Mouse (Mus musculus) MEL (cell line): Measurements from ENCODE around the gene Ptchd3. TPM values are rescaled to one million over a fixed set of nuclear protein-coding genes. Genes with fewer than 3 reads are reported as not detected.

Source experiments
- DNase-seq: peaks from one replicate; pipeline ENCODE4 v3.0.0; 2011; ENCODE audit warnings: low read depth, low spot score
- H3K27ac ChIP-seq: 2 replicates; pipeline ENCODE4 v1.5.1; 2012; ENCODE audit warnings: low read depth, mild to moderate bottlenecking, control low read depth, low read length, moderate library complexity; ENCODE audit not compliant: control insufficient read depth
- H3K27me3 ChIP-seq, 2 experiments: fragments of 150-350 bp in 1 of 2; sonication (generic) in 1 of 2; 2 replicates each; pipeline ENCODE4 v1.6.1; 2012; ENCODE audit warnings: low read length in 2 of 2, mild to moderate bottlenecking in 2 of 2, improper control_type of control experiment in 1 of 2, moderate library complexity in 1 of 2; ENCODE audit not compliant: insufficient read depth in 2 of 2, control insufficient read depth in 1 of 2
- H3K36me3 ChIP-seq, 2 experiments: 2 replicates each; pipeline ENCODE4 v1.6.1; 2012 to 2014; ENCODE audit warnings: low read length in 2 of 2, improper control_type of control experiment in 1 of 2, inconsistent platforms in 1 of 2, mild to moderate bottlenecking in 1 of 2; ENCODE audit not compliant: insufficient read depth in 2 of 2, control insufficient read depth in 1 of 2
- H3K4me1 ChIP-seq, 2 experiments: fragments of 150-350 bp in 1 of 2; sonication (generic) in 1 of 2; 2 replicates each; pipeline ENCODE4 v1.6.1; 2012; ENCODE audit warnings: low read length in 2 of 2, improper control_type of control experiment in 1 of 2, mild to moderate bottlenecking in 1 of 2; ENCODE audit not compliant: insufficient read depth in 2 of 2, control insufficient read depth in 1 of 2
- H3K4me3 ChIP-seq, 2 experiments: fragments of 150-350 bp in 1 of 2; sonication (generic) in 1 of 2; 2 replicates each; pipeline ENCODE4 v1.5.1; 2012; ENCODE audit warnings: low read depth in 2 of 2, low read length in 2 of 2, mild to moderate bottlenecking in 2 of 2, moderate library complexity in 2 of 2, control low read depth in 1 of 2, improper control_type of control experiment in 1 of 2; ENCODE audit not compliant: control insufficient read depth in 1 of 2, insufficient read depth in 1 of 2
- H3K79me2 ChIP-seq: 2 replicates; pipeline ENCODE4 v1.6.1; 2012; ENCODE audit warnings: mild to moderate bottlenecking, low read length, moderate library complexity; ENCODE audit not compliant: control insufficient read depth, poor library complexity, insufficient read depth
- H3K9ac ChIP-seq: 2 replicates; pipeline ENCODE4 v1.6.1; 2012; ENCODE audit warnings: low read depth, mild to moderate bottlenecking, control low read depth, low read length, moderate library complexity; ENCODE audit not compliant: control insufficient read depth, poor library complexity, severe bottlenecking
- H3K9me3 ChIP-seq: fragments of 150-350 bp; sonication (generic); replicated peaks from 2 replicates; pipeline ENCODE4 v1.6.1; 2012; ENCODE audit warnings: mild to moderate bottlenecking, low read length, improper control_type of control experiment, moderate library complexity; ENCODE audit not compliant: insufficient read depth
- CHD1 ChIP-seq: IDR thresholded peaks from 2 replicates; pipeline ENCODE4 v1.6.1; 2012; ENCODE audit warnings: low read depth, mild to moderate bottlenecking, inconsistent platforms, low read length, improper control_type of control experiment
- CTCF ChIP-seq, 3 experiments: IDR thresholded peaks in 2 of 3; conservative IDR thresholded peaks in 1 of 3; 2 replicates each; pipeline ENCODE4 v1.5.1; 2011 to 2012; ENCODE audit warnings: low read length in 3 of 3, low read depth in 2 of 3, mild to moderate bottlenecking in 2 of 3, improper control_type of control experiment in 1 of 3, inconsistent platforms in 1 of 3, mixed read lengths in 1 of 3, moderate library complexity in 1 of 3; ENCODE audit not compliant: control insufficient read depth in 1 of 3, insufficient read depth in 1 of 3, poor library complexity in 1 of 3, severe bottlenecking in 1 of 3
- E2F4 ChIP-seq: IDR thresholded peaks from 2 replicates; pipeline ENCODE4 v1.6.1; 2011; ENCODE audit warnings: low read depth, low read length, improper control_type of control experiment, borderline replicate concordance
- GABPA ChIP-seq: IDR thresholded peaks from 2 replicates; pipeline ENCODE4 v1.6.1; 2012; ENCODE audit warnings: low read depth, mild to moderate bottlenecking, inconsistent platforms, low read length, improper control_type of control experiment, moderate library complexity
- GATA1 ChIP-seq: IDR thresholded peaks from 2 replicates; pipeline ENCODE4 v1.6.1; 2011; ENCODE audit warnings: low read depth, low read length, improper control_type of control experiment
- KAT2A ChIP-seq: conservative IDR thresholded peaks from 2 replicates; pipeline ENCODE4 v1.6.1; 2012; ENCODE audit warnings: low read depth, low read length, improper control_type of control experiment, inconsistent platforms
- MAFK ChIP-seq: IDR thresholded peaks from 2 replicates; pipeline ENCODE4 v1.6.1; 2011; ENCODE audit warnings: low read depth, mild to moderate bottlenecking, low read length, improper control_type of control experiment, borderline replicate concordance
- MAZ ChIP-seq: IDR thresholded peaks from 2 replicates; pipeline ENCODE4 v1.6.1; 2012; ENCODE audit warnings: low read depth, mild to moderate bottlenecking, inconsistent platforms, low read length, improper control_type of control experiment
- MEF2A ChIP-seq: IDR thresholded peaks from 2 replicates; pipeline ENCODE4 v1.6.1; 2014; ENCODE audit warnings: low read depth, mild to moderate bottlenecking, inconsistent platforms, low read length, improper control_type of control experiment; ENCODE audit not compliant: poor library complexity, insufficient replicate concordance, severe bottlenecking; ENCODE audit errors: extremely low read depth
- MYB ChIP-seq: IDR thresholded peaks from 2 replicates; pipeline ENCODE4 v1.6.1; 2011; ENCODE audit warnings: mild to moderate bottlenecking, low read depth, low read length, improper control_type of control experiment
- MYC ChIP-seq: IDR thresholded peaks from 2 replicates; pipeline ENCODE4 v1.6.1; 2011; ENCODE audit warnings: low read depth, mild to moderate bottlenecking, low read length, improper control_type of control experiment, moderate library complexity
- NRF1 ChIP-seq: IDR thresholded peaks from 2 replicates; pipeline ENCODE4 v1.6.1; 2014; ENCODE audit warnings: low read depth, mild to moderate bottlenecking, inconsistent platforms, low read length, improper control_type of control experiment, moderate library complexity; ENCODE audit not compliant: poor library complexity, insufficient read depth, severe bottlenecking
- POLR2A ChIP-seq, 2 experiments: IDR thresholded peaks; 2 replicates each; pipeline ENCODE4 v1.6.1; 2011 to 2012; ENCODE audit warnings: low read length in 2 of 2, mild to moderate bottlenecking in 2 of 2, control low read depth in 1 of 2, improper control_type of control experiment in 1 of 2, low read depth in 1 of 2, moderate library complexity in 1 of 2; ENCODE audit not compliant: control insufficient read depth in 1 of 2, insufficient read depth in 1 of 2, poor library complexity in 1 of 2
- POLR2AphosphoS2 ChIP-seq: IDR thresholded peaks from 2 replicates; pipeline ENCODE4 v1.6.1; 2011; ENCODE audit warnings: low read length, improper control_type of control experiment
- POLR2AphosphoS5 ChIP-seq: IDR thresholded peaks from 2 replicates; pipeline ENCODE4 v1.6.1; 2012; ENCODE audit warnings: low read depth, borderline replicate concordance, mild to moderate bottlenecking, inconsistent platforms, low read length, moderate library complexity, mixed read lengths
- RAD21 ChIP-seq: IDR thresholded peaks from 2 replicates; pipeline ENCODE4 v1.6.1; 2011; ENCODE audit warnings: mild to moderate bottlenecking, low read depth, low read length, improper control_type of control experiment
- TBP ChIP-seq: IDR thresholded peaks from 2 replicates; pipeline ENCODE4 v1.8.0; 2011; ENCODE audit warnings: low read depth, low read length, improper control_type of control experiment
- TCF12 ChIP-seq: IDR thresholded peaks from 2 replicates; pipeline ENCODE4 v1.6.1; 2014; ENCODE audit warnings: low read depth, mild to moderate bottlenecking, inconsistent platforms, low read length, improper control_type of control experiment, moderate library complexity
- USF1 ChIP-seq: IDR thresholded peaks from 2 replicates; pipeline ENCODE4 v1.6.1; 2014; ENCODE audit warnings: low read depth, mild to moderate bottlenecking, inconsistent platforms, low read length, improper control_type of control experiment, moderate library complexity
- USF2 ChIP-seq, 2 experiments: IDR thresholded peaks; 2 replicates each; pipeline ENCODE4 v1.6.1; 2011 to 2012; ENCODE audit warnings: improper control_type of control experiment in 2 of 2, low read length in 2 of 2, borderline replicate concordance in 1 of 2, inconsistent platforms in 1 of 2, low read depth in 1 of 2, mild to moderate bottlenecking in 1 of 2; ENCODE audit not compliant: insufficient read depth in 1 of 2
- ZKSCAN1 ChIP-seq: IDR thresholded peaks from 2 replicates; pipeline ENCODE4 v1.6.1; 2012; ENCODE audit warnings: low read depth, mild to moderate bottlenecking, inconsistent platforms, low read length, improper control_type of control experiment, moderate library complexity
- ZMIZ1 ChIP-seq: IDR thresholded peaks from 2 replicates; pipeline ENCODE4 v1.6.1; 2012; ENCODE audit warnings: low read depth, mild to moderate bottlenecking, inconsistent platforms, low read length, improper control_type of control experiment, moderate library complexity
- ZNF384 ChIP-seq: IDR thresholded peaks from 2 replicates; pipeline ENCODE4 v1.6.1; 2012; ENCODE audit warnings: low read depth, mild to moderate bottlenecking, inconsistent platforms, low read length, improper control_type of control experiment
- polyA plus RNA-seq, 2 experiments: library from polyadenylated mRNA; stranded (reverse) in 1 of 2; unstranded in 1 of 2; fragments of >175 nt in 1 of 2; fragments of >200 nt in 1 of 2; gene quantifications; 2 replicates each; pipeline versions ENCODE4 v1.2.1 to v1.2.4; 2012; ENCODE audit warnings: low replicate concordance in 2 of 2, low read depth in 1 of 2; ENCODE audit not compliant: insufficient read length in 2 of 2, insufficient read depth in 1 of 2, missing spikeins in 1 of 2
- total RNA-seq: library from RNA; depleted of rRNA; stranded (reverse); fragments of 300-350 nt; gene quantifications from 2 replicates; pipeline ENCODE4 v1.2.3, GENCODE M21; 2012

Gene Ptchd3
- total and polyA plus RNA-seq, 3 experiments, result not detected

GRCm38 (mm10) chr11:121790671-121791094 is 39.4 kb upstream of the Ptchd3 start:
- no peaks in the 10 kb centered on the region for H3K79me2 ChIP-seq
- no peak overlapping the region for H3K27ac ChIP-seq
- no peak for DNase-seq
- TF ChIP-seq MAZ, result no peak
- no peak for TF ChIP-seq USF2 (IDR thresholded peaks at IDR 0.05; ENCODE audit: borderline replicate concordance in 1 of 2, insufficient read depth in 1 of 2, low read depth in 1 of 2, low read length in 2 of 2)
- no peak for TF ChIP-seq RAD21
- TF ChIP-seq TBP, result no peak
- no peak for TF ChIP-seq KAT2A
- H3K4me3 ChIP-seq, result no peak overlapping the region
- H3K4me1 ChIP-seq, result no peaks in the 10 kb centered on the region
- no peak overlapping the region for H3K9ac ChIP-seq
- no peaks in the 10 kb centered on the region for H3K36me3 ChIP-seq
- no peaks in the 10 kb centered on the region for H3K9me3 ChIP-seq
- peaks cover 0 to 10% of the 10 kb centered on the region in 2 experiments; a peak in 3 of 4 replicates for H3K27me3 ChIP-seq

DNA sequence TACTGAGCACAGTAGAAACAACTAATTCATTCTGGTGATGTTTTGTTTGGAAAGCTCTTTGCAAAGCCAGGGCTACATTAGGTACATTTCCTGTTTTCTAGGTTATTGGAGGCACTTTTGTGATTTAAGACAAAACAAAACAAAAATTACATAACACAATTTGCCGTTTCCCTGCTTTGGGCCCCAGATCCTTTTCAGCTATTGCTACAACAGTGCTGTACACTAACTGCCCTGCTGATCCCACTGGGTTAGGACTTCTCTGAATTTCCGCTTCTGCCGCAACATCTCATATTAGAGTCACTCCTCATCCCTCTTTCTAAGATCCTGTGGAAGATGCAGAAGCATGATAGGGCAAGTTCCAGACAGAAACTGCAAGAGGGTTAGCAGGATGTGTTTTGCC is 38.6 kb upstream of the Ptchd3 start:
- Histone ChIP-seq H3K27me3 (peaks cover 0 to 10% of the 10 kb centered on the region in 2 experiments; a peak in 3 of 4 replicates), H3K9me3 (no peaks in the 10 kb centered on the region), H3K4me1 (no peaks in the 10 kb centered on the region), H3K9ac (no peak overlapping the region), H3K36me3 (no peaks in the 10 kb centered on the region), H3K27ac (no peak overlapping the region), H3K79me2 (no peaks in the 10 kb centered on the region), H3K4me3 (no peak overlapping the region)
- DNase-seq, result no peak
- no peak for TF ChIP-seq MYB
- TF ChIP-seq ZKSCAN1, result no peak
- TF ChIP-seq ZNF384, result no peak
- TF ChIP-seq MEF2A, result no peak
- TF ChIP-seq MAZ, result no peak
- no peak for TF ChIP-seq E2F4

DNA sequence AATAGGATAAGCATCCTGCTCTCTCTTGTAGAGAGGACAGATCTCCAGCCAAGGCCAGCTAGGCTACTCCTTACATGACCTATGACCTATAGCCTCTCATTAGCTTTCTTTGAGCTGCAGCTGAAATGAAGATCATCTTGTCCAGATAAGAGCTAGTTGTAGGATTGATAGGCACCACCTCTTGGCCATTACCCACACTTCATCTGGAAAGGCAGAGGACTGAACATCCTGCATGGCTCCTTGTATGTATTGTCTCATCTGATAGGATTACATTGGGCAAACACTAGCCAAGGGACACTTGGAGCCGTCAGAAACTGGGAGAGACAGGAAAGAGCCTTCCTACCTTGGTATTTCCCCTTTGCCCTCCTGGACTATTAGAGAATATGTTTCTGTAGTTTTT is 38.1 kb upstream of the Ptchd3 start:
- no peak overlapping the region for H3K27ac ChIP-seq
- H3K9ac ChIP-seq, result no peak overlapping the region
- no peaks in the 10 kb centered on the region for H3K36me3 ChIP-seq
- TF ChIP-seq USF1 (no peak), POLR2AphosphoS2 (no peak), USF2 (IDR thresholded peaks at IDR 0.05; ENCODE audit: borderline replicate concordance in 1 of 2, insufficient read depth in 1 of 2, low read depth in 1 of 2, low read length in 2 of 2) (no peak), MYC (no peak), POLR2AphosphoS5 (no peak), ZMIZ1 (no peak), GABPA (no peak), NRF1 (no peak), CTCF (IDR thresholded peaks at IDR 0.05 in 2 of 3, conservative IDR thresholded peaks at IDR 0.05 in 1 of 3; ENCODE audit: control insufficient read depth in 1 of 3, insufficient read depth in 1 of 3, low read depth in 2 of 3, low read length in 3 of 3, poor library complexity in 1 of 3, severe bottlenecking in 1 of 3) (no peak), MAFK (no peak), POLR2A (IDR thresholded peaks at IDR 0.05; ENCODE audit: control insufficient read depth in 1 of 2, insufficient read depth in 1 of 2, low read depth in 1 of 2, low read length in 2 of 2, poor library complexity in 1 of 2) (no peak), ZKSCAN1 (no peak), CHD1 (no peak), TCF12 (no peak), GATA1 (no peak)
- no peak for DNase-seq
- no peaks in the 10 kb centered on the region for H3K79me2 ChIP-seq
- H3K4me3 ChIP-seq, result no peak overlapping the region
- H3K4me1 ChIP-seq, result no peaks in the 10 kb centered on the region
- H3K9me3 ChIP-seq, result no peaks in the 10 kb centered on the region
- peaks cover 0 to 10% of the 10 kb centered on the region in 2 experiments; a peak in 3 of 4 replicates for H3K27me3 ChIP-seq
